Mouse (Mus musculus): ENCODE data around the gene AW549877.

Gene AW549877

DNA sequence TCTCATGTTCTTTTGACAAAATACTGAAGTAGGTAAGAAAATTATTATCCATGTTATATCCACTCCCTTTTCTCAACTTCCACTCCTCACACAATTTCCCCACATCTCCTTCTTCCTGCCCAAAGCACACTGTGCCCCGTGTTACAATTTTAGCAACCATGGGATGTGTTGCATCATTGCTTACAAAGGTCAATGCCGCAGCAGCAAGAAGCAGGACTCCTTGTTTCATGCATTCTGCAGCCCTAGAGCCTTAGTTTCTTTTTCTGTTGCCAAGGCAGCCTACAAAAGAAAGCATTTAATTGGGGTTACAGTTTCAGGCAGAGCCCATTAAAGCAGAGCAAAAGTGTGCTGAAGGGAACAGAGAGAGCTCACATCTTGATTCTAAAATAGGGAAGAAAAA, 40.6 kb downstream of the AW549877 start:
- no peak for TF ChIP-seq GATA4 (IDR thresholded peaks at IDR 0.05; ENCODE audit: insufficient replicate concordance, low read length)

DNA sequence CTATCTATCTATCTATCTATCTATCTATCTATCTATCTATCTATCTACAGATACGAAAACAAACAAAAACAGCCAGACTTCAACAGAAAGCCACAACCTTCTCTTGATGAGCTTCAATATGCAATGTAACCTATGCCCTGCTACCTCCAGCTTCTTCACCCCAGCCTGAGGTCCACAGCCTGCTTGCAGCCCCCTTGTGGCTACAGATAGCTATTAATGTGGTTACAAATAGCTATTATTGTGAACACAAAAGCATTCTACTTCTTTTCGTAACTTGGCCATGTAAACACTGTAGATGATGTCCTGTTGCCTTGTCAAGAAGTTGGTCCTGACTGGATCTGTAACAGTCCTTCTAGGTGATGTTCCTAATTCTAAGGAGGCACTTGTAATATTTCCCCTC, 57.4 kb downstream of the AW549877 start:
- no peak for TF ChIP-seq GATA4 (IDR thresholded peaks at IDR 0.05; ENCODE audit: insufficient replicate concordance, low read length)

DNA sequence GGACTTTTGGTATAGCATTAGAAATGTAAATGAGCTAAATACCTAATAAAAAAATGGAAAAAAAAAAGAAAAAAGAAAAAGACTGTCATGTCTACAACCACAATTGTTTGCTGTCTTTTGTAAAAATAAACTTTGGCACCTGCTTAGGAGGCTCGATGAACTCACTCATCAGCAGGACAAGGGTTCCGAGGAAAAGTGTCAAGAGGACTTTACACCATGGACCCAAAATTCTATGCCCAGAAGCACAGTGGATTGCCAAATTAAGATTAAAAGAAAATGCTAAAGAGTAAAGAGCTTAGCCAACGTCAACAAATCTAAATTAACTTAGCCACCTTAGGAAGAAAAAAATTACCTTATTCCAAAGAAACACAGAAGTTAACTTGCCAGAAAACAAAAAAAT, 59.5 kb downstream of the AW549877 start:
- TF ChIP-seq GATA4 (IDR thresholded peaks at IDR 0.05; ENCODE audit: insufficient replicate concordance, low read length), result no peak

DNA sequence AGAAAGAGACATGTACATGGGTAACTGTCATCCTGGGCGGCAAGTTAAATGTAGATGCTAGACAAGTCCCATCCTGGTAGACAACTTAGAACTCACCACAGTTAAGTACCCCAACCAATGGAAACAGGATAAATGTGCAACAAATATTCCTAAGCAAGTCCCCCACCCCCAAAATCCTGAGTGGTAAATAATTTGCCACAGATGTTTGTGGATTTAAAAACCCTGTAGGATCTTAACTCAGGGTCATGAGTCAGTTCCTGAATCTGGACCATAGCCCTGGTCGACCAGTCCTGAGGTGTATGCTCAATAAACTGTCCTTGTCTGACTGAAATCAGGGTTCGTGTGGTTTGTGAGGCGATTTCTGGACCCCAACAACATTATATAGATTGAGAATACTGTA, 62.1 kb downstream of the AW549877 start:
- TF ChIP-seq GATA4 (IDR thresholded peaks at IDR 0.05; ENCODE audit: insufficient replicate concordance, low read length), result no peak
